Mouse (Mus musculus): ENCODE measurements around the gene Lhb.
"Not testable (repeated sequence)": the region's sequence is repeated elsewhere in the genome, so short reads cannot be mapped to it uniquely, and the experiment has no call there.

The Lhb gene

DNA sequence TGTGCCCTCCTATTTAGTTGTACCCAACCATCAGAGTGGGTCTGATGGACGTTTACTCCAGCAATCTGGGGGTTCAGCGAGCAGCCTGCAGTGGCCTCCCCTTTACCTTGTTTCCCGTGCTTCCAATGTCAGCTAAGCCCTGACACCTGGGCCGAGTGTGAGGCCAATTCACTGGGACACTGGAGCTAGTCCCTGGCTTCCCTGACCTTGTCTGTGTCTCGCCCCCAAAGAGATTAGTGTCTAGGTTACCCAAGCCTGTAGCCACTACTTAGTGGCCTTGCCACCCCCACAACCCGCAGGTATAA lies at the start of gene Lhb:
Gene Lhb (plus strand): TSS at position 206 of the 305 bp plus-strand sequence.
- no peak for DNase-seq

DNA sequence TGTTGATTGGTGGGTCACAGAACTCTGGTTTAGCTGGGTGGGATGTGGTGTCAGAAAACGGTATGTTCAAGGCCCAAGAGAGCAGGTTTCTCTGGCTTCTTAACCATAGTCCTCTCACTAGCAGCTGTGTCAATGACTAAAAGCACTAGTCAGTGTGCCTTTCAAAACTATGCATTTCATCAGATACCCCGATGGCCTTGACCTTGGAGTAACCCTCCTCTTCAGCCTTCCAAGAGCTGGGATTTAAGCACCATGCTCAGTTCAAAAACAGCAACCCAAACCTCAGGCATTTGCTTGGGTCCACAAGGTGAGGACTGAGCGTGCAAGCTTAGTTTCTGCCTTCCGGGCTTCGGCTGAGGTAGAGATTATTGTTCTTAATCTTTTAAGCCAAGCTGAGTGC lies 48.2 kb upstream of the Lhb start:
- DNase-seq: no peak

DNA sequence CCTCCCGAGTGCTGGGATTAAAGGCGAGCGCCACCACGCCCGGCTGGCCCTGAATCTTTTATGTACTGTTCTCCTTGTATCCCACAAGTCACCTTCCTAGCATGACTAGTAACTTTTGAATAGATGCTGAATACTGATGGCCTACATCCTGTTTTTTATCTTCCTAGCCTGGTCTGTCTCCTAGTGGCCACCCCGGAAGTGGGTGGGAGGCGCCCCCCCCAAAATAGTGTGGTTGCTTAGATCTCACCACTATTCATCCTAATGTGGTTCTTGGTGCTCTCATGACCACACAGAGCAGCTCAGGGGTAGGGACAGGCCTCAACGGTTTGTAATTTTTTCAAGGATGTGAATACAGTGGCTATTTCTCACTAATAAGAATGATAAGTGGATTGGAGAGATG lies 46.0 kb upstream of the Lhb start:
- DNase-seq: no peak

DNA sequence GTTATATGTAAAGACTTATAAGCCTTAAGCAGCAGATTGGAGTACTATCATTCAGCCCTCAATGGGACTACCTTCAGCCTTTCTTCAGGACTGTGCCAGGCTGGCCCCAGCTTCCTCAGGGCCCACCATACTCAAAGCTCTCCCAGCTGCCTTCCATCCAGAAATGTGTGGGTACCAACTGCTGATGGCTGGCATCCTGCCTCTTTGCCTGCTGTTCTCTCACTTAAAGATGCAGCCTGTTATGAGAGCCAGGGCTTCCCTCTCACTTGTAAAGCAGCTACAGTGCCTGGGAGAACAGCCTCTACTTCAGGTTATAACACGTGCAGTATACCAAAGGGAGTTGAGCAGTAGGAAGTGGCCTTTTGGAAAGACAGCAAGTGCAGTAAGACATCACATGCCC lies 44.6 kb upstream of the Lhb start:
- DNase-seq: no peak

DNA sequence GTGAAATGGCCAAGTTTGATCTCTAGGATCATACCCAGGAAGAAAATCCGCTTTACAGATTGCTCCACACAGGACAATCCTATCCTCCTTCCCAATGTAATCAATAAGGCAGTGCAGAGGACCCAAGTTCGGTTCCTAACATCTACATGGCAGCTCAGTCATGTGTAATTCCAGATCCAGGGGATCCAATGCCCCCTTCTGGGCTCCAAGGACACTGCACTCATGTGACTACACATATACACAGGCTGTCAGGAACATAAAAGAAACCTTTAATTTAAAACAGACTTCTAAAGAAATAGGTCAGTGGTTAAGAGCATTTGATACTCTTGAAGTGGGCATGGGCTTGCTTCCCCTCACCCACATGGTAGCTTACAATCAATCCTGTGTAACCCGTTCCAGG lies 34.5 kb upstream of the Lhb start:
- no peak for DNase-seq

DNA sequence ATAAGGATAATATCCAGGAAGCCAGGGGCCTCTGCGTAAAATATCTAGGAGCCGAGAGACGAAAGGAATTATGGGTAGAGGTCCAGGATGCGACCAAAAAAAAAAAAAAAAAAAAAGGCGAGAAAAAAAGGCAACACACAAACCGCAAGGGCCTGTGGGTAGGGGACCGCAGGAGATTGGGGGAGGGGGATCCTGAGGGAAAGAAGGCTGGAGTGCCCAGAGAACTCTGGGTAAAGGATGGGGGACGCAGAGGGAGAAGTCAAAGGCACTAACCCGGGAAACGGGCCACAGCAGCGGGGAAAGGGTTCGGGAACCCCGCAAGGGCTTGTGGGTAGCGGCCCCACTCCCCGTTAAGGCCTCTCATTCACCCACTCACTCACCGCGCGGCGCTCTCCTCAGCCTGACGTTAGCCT lies 25.5 kb upstream of the Lhb start:
- DNase-seq: no peak

DNA sequence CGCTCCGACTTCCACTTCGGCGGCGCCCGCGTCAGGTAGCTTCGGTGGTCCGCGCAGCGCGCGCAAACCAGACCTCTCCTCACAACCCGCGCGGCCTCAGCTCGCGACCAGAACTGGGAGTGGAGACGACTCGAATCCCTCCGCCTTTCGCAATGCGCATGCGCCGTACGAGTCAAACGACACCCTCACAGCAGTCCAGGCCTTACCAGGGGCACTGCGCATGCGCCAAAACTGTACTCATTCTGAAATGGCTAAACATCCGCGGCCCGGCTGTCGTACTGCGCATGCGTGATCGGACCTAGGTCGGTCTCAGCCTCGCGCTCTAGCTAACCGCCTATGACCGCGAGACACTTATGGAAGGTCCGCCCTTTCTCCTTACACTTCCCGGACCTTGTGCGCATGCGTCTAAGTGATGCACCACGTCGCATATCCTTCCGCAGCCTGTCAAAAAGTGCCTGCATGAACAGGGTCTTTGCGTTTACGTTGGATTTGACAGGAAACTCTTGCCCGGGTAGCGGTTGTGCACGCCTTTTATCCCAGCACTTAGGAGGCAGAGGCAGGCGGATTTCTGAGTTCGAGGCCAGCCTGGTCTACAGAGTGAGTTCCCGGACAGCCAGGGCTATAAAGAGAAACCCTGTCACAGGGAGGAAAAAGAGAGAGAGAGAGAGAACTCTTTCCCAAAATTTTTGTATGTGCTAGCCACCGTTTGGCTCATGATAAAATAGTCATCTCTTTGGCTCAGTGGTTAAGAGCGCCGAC lies 24.9 kb upstream of the Lhb start, which contains the start of gene Snrnp70:
Gene Snrnp70 (minus strand): TSS at position 165 of the 759 bp plus-strand sequence.
- DNase-seq: peak; percentile 100

DNA sequence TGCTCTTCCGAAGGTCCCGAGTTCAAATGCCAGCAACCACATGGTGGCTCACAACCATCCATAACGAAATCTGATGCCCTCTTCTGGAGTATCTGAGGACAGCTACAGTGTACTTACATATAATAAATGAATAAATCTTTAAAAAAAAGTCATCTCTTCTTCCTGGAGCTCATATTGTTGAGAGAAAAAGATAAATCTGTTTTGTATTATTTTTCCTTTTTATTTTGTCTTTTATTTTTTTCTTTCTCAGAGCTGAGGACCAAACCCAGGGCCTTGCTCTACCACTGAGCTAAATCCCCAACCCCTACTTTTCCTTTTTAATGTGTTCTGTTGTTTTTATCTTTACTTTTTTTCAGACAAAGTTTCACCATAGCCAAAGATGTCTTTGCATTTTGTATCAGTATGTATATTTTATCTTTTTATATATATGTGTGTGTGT lies 24.3 kb upstream of the Lhb start:
- DNase-seq: not testable (repeated sequence)

DNA sequence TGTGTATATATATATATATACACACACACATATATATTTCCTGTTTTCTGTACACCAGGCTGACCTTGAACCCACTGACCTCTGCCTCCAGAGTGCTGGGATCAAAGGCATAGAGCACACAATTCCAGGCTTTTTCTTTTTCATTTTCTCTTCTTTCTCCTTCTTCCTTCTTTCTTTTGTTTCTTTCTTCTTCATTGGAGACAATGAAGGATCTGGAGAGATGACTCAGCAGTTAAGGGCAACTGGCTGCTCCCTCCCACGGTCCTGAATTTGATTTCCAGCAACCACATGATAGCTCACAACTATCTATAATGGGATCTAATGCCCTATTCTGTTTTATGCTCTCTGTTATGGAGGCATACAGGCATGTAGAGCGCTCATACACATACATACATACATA lies 23.8 kb upstream of the Lhb start:
- no peak for DNase-seq

DNA sequence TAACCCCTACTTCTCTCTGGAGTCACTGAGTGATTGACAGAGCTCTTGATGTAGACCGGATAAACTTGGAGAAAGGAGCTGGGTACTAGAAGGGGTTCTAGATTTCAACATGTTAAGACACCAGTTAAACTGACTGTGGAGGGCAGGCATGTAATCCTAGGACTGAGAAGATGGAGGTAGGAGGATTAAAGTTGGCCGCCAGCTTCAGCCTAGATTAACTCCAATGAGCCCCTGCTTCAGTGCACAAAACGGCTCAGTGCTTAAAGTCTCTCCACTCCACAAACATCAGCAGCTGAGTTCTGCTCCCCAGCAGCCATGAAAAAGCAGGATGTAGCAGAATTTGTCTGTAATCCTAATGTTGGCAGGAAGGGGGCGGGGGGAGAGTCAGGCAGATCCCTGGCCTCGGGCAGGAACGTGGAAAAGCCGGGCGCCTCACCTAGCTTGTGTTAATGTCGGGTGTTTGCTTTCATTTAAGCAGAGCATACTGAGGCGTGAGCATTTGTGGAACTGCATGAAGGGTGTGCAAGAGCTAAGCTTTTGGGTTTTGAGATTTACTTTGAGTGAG lies 19.0 kb upstream of the Lhb start:
- DNase-seq: no peak

DNA sequence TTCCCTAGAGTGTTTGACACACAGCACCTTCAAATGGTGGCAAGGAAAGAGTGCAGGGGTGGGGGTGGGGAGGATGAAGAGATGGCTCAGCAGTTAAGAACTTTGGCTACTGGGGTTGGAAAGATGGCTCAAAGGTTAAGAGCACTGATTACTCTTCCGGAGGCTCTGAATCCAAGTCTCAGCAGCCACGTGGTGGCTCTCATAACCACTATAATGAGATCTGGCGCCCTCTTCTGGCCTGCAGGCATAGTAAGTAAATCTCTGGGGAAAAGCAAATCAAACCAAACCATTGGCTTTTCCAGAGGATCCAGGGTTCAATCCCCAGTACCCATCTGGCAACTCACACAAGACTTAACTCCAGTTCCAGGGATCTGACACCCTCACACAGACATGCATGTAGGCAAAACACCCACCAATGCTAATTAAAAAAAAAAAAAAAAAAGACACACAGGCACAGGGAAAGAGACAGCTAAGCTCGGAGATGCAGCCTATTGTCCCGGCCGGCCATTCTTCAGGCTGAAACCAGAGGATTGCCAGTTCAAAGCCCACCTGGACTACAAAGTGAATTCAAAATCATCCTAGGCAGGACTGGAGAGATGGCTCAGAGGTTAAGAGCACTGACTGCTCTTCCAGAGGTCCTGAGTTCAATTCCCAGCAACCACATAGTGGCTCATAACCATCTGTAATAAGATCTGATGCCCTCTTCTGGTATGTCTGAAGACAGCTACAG lies 16.9 kb upstream of the Lhb start:
- DNase-seq: peak; percentile 85 to 87

DNA sequence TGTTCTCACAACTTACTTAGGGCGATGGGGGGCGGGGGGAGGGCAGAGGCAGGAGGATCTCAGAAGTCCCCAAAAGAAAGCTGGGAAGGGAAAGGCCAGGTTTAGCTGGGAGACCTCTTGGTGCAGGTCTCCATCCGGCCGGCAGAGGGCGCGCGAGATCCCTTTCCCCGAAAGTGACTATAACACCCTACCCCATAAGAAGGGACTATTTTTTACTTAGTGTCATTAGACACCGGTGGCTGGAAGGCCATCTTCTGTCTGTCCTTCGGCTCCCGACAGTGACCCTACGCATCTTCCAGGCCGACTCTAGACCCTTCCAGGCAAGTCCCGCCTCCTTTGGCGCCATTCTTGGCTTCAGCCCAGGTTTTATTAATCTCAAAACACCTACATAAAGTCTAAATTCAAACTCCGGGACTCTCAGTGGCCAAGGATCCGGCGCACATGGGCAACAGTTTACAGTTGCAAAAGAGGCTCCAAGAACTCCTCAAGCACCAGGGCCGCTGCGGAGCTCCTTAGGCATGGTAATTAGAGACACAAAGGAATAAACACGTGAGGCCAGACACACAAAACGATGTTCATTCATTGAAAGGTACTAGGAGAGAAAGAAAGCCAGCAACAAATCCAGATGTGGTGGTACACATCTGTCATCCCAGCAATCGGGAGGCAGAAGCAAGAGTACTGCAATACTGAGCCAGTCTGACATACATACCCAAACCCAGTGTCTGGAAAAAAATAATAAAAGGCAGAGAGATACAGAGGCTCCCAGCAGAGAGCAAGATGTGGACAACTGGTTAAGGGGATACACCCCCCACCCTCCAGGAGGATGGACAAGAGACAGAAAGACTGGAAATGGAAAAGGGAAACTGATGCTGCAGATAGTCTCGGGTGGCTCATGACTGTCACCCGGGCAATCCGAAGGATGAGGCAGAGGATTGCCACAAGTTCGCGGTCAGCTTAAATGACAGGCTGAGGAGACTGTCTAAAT lies 15.2 kb upstream of the Lhb start, which contains the start of gene Kcna7:
Gene Kcna7 (plus strand): TSS at position 563 of the 985 bp plus-strand sequence.
- peak; percentile 87 to 88 for DNase-seq

DNA sequence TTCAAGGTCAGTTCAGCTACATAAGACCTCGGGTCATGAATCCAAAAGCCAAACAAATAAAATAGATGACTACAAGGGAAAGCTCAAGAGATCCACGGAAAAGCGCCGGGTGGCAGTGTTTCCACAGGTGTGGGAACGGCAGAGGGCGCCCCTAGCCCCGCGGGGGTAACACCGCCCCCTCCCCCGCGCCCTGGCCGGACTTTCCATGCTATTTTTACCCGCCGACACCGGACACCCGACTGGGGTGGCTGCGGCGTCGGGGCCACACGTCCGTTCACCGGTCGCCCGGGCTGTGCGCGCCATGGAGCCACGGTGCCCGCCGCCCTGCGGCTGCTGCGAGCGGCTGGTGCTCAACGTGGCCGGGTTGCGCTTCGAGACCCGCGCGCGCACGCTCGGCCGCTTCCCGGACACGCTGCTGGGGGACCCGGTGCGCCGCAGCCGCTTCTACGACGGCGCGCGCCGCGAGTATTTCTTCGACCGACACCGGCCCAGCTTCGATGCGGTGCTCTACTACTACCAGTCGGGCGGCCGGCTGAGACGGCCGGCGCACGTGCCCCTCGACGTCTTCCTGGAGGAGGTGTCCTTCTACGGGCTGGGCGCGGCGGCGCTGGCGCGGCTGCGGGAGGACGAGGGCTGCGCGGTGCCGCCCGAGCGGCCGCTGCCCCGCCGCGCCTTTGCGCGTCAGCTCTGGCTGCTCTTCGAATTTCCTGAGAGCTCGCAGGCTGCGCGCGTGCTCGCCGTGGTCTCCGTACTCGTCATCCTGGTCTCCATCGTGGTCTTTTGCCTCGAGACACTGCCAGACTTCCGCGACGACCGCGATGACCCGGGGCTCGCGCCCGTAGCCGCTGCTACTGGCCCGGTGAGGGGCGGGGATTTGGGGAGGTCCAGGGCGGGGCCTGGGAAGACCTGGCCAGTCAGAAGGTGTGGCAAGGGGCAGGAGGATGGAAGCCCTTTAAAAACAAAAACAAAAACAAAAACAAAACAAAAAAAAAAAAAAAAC lies 14.2 kb upstream of the Lhb start:
- DNase-seq: peak; percentile 43 to 52

DNA sequence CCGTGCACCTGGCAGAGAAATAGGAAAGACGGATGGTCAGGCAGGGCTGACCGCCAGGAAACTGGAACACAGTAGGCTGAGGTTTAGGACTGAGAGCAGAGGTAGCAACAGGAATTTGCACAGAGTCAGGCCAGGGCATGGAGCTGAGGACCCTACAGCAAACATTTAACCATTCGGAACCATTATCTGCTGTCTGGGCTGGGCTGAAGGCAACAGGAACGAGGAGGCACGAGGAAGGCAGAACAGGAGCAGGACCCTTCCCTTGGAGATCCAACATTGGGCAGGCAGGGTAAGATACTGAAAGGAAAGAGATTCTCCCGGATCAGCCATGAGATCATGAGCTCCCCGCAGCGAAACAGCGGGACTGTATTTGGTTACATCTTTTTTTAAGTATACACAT lies 12.8 kb upstream of the Lhb start:
- DNase-seq: no peak

DNA sequence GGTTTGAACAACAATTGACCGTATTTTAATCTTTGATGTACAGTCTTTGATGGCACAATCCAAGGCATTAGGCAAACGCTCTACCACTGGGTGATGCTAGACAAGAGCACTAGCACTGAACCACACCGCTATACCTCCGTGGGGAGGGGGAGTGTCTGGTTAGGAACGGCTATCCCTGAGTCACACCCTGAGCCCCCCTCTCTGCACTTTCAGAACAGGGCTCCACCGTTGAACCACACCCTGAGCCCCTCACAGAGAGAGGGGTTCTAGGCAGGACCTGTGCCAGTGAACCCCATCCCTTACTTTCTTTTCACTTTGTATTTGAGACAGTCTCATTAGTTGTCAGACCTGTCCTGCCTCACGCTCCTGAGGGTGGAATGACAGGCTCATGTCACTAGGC lies 12.3 kb upstream of the Lhb start:
- no peak for DNase-seq

DNA sequence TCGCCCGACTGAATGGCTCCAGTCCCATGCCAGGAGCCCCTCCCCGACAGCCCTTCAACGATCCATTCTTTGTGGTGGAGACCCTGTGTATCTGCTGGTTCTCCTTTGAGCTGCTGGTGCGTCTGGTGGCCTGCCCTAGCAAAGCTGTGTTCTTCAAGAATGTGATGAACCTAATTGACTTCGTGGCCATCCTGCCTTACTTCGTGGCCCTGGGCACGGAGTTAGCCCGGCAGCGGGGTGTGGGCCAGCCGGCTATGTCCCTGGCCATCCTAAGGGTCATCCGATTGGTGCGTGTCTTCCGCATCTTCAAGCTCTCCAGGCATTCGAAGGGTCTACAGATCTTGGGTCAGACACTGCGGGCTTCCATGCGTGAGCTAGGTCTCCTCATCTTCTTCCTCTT lies 11.7 kb upstream of the Lhb start:
- DNase-seq: no peak

DNA sequence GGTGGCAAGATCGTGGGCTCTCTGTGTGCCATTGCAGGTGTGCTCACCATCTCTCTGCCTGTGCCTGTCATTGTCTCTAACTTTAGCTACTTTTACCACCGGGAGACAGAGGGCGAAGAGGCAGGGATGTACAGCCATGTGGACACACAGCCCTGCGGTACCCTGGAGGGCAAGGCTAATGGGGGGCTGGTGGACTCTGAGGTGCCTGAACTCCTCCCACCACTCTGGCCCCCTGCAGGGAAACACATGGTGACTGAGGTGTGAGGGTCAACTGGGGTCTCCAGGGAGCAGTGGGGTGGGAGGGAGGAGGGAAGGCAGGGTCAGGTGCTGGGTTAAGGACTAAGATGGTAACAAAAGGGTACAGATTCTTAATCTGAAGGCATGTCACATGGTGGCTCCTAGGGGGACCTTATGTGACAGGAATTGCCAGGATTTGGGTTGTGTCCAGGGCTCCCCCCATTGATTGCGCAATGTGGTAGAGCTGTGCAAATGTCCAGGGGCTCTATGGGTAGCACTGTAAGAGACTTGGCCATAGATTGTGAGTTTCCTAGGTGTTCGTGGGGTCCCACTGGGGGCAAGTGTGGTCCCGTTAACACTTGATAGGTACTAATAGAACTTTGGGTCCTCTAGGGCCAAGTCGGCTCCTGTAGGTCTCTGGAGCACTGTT lies 11.0 kb upstream of the Lhb start:
- DNase-seq: no peak

DNA sequence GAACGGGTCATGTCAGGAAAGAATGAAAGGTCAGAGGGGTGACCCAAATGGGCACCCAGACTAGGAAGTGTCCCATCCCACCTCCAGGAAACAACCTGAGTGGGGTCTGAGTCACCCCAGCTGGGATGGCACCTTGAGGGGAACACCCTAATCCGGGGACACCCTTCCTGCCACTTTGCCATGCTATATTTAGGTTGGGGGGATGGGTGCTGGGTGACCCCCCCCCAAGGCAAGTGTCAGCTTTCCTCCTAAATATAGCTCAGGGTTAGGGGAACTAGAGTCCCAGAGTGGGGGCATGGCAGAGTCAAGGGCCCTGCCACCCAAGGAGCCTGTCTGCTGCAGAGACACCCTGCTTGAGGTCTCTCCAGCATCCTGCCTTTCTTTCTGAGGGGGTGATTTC lies 8.2 kb upstream of the Lhb start:
- no peak for DNase-seq

DNA sequence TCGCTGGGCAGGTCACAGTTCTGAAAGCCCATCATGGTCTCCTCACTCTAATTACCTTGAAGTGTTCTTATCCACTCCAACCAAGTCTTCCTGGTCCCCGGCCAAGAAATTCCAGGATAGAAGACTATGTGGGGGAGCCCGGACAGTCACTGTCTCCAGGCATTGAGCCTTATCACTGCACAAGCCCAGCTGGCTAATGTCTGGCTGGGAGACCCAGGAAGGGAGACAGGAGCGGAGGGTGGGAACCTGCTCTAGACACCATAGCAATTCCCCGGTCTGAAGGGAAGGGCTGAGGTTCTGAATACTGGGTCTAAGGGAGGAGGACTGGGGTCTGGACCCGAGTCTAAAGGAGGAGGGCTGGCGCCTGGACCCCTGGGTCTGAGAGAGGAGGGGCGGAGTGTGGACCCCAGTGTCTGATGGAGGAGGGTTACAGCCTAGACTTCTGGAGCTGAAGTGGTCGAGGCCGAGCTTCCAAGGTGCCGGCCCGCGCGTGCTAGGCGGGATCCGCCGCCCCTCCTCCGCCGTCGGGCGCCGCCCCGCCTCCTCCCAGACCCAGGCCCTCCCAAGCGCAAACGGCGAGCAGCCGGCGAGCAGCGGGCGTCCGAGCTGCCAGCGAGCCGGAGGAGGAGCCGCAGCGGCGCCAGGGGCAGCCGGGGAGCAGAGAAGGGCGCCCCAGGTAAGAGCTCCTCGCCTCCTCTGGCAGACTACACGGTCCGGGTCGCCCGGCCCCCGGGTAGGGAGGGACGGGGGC lies 7.3 kb upstream of the Lhb start, which contains the start of gene Ntf5:
Gene Ntf5 (plus strand): TSS at position 583 of the 751 bp plus-strand sequence.
- DNase-seq: peak; percentile 61 to 74

Measured in kidney, postnatal 4 days (tissue).